ENCODE assay signal across 9 mouse cellular contexts in the genomic region with DNA sequence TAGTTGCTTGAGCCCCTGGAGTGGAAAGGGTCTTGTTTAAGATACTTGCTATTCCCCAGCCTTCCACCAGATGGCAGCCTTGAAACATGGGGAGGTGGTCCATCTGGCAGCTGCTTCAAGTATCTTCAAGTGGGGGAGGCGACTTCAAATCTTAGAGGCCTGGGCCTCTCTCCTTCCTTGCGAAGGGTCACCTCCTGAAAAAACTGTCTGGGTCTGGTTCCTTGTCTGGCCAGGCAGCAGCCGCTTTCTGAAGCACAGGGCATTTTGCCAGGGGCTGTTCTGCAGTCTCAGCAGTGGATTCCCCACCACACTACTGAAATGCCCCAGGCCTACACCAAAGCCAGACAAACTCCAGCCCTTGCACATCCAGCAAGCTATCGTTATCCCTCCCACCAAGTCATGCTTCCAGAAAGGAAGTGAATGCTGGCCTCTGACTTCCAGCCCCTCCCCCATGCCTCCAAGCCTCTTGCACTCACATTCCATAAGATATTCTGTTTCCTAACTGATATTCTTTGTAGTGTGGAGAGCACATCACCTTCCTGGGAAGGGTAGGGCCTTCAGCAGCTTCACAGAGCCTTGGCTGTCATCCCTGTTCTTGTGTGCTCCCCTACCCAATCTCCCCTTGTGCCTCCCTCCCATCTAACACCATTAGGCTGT. TPM values are rescaled to one million over a fixed set of nuclear protein-coding genes. Genes with fewer than 3 reads are reported as not detected.
DNase-seq lines count a peak whose midpoint lies in the region; ATAC-seq and TF ChIP-seq lines count a peak whose summit lies in the region.
"Had no signal": no experiment of that assay in that cellular context is flagged by ENCODE, and none has a peak within 500 bp of the region (broad histone marks: within the 10 kb centered on the region; RNA-seq: fewer than 3 reads in every experiment).

No protein-coding gene starts in this region.

- H3K36me3 ChIP-seq in hindbrain, embryonic 10.5 days, result no peaks in the 10 kb centered on the region
- H3K36me3 ChIP-seq in lung, embryonic 14.5 days (ENCODE audit: insufficient read depth), result no peaks in the 10 kb centered on the region

- peaks cover 19% of the 10 kb centered on the region for H3K4me1 ChIP-seq in hindbrain, embryonic 10.5 days (replicated peaks)
- peaks cover 12% of the 10 kb centered on the region for H3K4me1 ChIP-seq in lung, embryonic 14.5 days (ENCODE audit: insufficient read depth)

- 18% methylated on average over 4 of the region's 4 CpGs for WGBS in hindbrain, embryonic 10.5 days
- 1% methylated on average over 4 of the region's 4 CpGs for WGBS in lung, embryonic 14.5 days

- ATAC-seq in frontal cortex, adult (ENCODE audit: low TSS enrichment), result peak; percentile 27; the same call in 1 of the 2 replicates
- peak; percentile 93 for ATAC-seq in lung, embryonic 14.5 days (ENCODE audit: insufficient read depth)

- peak; percentile 98 for TF ChIP-seq CTCF in lung, embryonic 14.5 days (IDR thresholded peaks at IDR 0.05; ENCODE audit: low read depth)

- H3K4me3 ChIP-seq in hindbrain, embryonic 10.5 days, result no peak overlapping the region
- H3K4me3 ChIP-seq in lung, embryonic 14.5 days (ENCODE audit: low read depth, low read length), result no peak overlapping the region

- peak overlapping the region; percentile 11; the same call in 1 of the 2 replicates for H3K4me2 ChIP-seq in lung, embryonic 14.5 days

- no peak overlapping the region for H3K9ac ChIP-seq in lung, embryonic 14.5 days

- H3K27me3 ChIP-seq in hindbrain, embryonic 10.5 days (ENCODE audit: insufficient read depth, poor library complexity, severe bottlenecking), result no peaks in the 10 kb centered on the region
- no peaks in the 10 kb centered on the region for H3K27me3 ChIP-seq in lung, embryonic 14.5 days (ENCODE audit: insufficient read depth, low read length)

- no peaks in the 10 kb centered on the region for H3K9me3 ChIP-seq in hindbrain, embryonic 10.5 days
- no peaks in the 10 kb centered on the region for H3K9me3 ChIP-seq in lung, embryonic 14.5 days (ENCODE audit: low read depth, low read length)

- H3K27ac ChIP-seq in hindbrain, embryonic 10.5 days, result peak overlapping the region; percentile 83
- H3K27ac ChIP-seq in lung, embryonic 14.5 days (ENCODE audit: low read depth), result peak overlapping the region; percentile 86
- H3K27ac ChIP-seq: macrophage had no signal

- DNase-seq in ES-CJ7 (ENCODE audit: low read depth, low spot score), result peak; percentile 71
- peak; percentile 40 to 45 for DNase-seq in cerebellum, adult 18-20 months
- peak; percentile 79 for DNase-seq in hindbrain, embryonic 10.5 days (ENCODE audit: low spot score)
- peak; percentile 61 for DNase-seq in layer of hippocampus, adult 9-10 months (ENCODE audit: low spot score)
- DNase-seq in lung, embryonic 14.5 days, result peak; percentile 97
- DNase-seq in retina, adult 2 months (ENCODE audit: low read depth, low spot score), result peak; percentile 15
- DNase-seq in thymus, postnatal 4 days, result peak; percentile 87

RNA-seq across cellular contexts. Expression of a gene that starts 48.1 kb away (rescaled TPM):
- 193 and 195 TPM in 2 replicates for polyA plus RNA-seq in hindbrain, embryonic 10.5 days (2016; fragmentation: Nextera tagmentation; extraction: Ambion mirVana)
- 157 and 163 TPM in 2 replicates for polyA plus RNA-seq in lung, embryonic 14.5 days (2014; fragmentation: Nextera tagmentation; extraction: Ambion mirVana)

Comparison
In these comparisons a context has a peak if more than half of its experiments do, and no peak if none do; other contexts are left out.
1. DNase-seq: peak in every context shown above with its lines; median percentile 97 in lung, embryonic 14.5 days; 87 in thymus, postnatal 4 days; 79 in hindbrain, embryonic 10.5 days; 71 in ES-CJ7; 61 in layer of hippocampus, adult 9-10 months; 42 in cerebellum, adult 18-20 months; 15 in retina, adult 2 months.